Mouse (Mus musculus) erythroblast, embryonic 14.5 days (primary cell): Measurements from ENCODE around the gene Copa.

Experiments used
- GATA1 ChIP-seq: IDR thresholded peaks from 2 replicates; pipeline ENCODE4 v1.6.1; 2012; ENCODE audit warnings: low read length, inconsistent platforms, mixed read lengths
- TAL1 ChIP-seq: IDR thresholded peaks from 3 replicates; pipeline ENCODE4 v1.6.1; 2012; ENCODE audit warnings: low read length, inconsistent platforms, mixed read lengths

GRCm38 (mm10) chr1:172159970-172160369, 77.6 kb downstream of the Copa start:
- no peak for TF ChIP-seq GATA1
- no peak for TF ChIP-seq TAL1
